Mouse (Mus musculus) liver, adult 10 weeks (tissue): Measurements from ENCODE around the gene Btn2a2. TPM values are rescaled to one million over a fixed set of nuclear protein-coding genes. Genes with fewer than 3 reads are reported as not detected.

ENCODE experiments used
- polyA plus RNA-seq: library from polyadenylated mRNA; stranded (reverse); fragments of 350-450 nt; fragmentation: Illumina TruSeq; extraction: RNeasy Lipid Tissue Mini Kit (QIAGEN cat#74804); gene quantifications from one replicate; pipeline ENCODE4 v1.2.3, GENCODE M21; 2014; ENCODE audit warnings: low read depth, low replicate concordance

The Btn2a2 gene
- polyA plus RNA-seq: not detected

DNA sequence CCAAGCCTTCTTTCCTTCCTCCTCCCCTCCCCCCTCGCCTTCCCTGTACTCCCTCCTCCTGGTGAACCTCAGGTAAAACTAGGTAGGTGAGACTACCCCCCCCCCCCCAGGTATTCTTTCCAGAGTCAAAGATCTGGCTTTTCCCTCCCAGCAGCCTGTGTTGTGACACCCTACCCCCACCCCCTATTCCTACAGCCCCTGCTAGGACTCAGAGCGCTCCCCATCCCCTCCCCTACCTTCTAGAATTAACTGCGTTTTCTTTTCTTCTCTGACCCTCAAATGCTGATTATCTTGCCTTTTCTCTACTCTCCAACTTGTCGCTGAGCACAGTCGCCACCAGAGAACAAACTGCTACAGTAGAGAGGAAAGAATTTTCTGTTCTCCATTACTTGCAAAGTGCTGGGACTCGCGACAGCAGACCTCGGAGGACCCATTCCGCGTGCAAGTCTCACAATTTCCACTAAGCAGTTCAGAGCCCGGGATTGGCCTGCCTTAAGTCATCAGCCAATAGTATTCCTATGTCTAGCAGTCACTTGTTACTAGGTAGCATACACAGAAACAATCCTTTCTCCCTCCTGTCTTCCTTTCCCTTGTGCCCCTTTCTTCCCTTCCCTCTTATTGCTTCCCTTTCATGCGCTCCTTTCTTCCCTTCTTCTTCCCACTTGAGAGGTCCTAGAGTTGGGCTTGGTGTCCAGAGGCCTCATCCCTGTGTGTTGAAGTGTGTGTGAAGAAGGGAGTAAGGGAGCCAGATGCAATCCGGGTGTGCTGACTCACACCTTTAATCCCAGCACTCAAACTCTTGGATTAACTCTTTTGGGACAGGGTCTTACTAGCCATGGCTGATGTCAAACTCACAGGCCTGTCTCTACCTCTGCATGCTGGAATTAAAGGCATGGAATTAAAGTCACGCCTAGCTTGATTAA is at the start of gene Btn2a2:
Gene Btn2a2 (minus strand): TSS at position 458 of the 923 bp plus-strand sequence.

DNA sequence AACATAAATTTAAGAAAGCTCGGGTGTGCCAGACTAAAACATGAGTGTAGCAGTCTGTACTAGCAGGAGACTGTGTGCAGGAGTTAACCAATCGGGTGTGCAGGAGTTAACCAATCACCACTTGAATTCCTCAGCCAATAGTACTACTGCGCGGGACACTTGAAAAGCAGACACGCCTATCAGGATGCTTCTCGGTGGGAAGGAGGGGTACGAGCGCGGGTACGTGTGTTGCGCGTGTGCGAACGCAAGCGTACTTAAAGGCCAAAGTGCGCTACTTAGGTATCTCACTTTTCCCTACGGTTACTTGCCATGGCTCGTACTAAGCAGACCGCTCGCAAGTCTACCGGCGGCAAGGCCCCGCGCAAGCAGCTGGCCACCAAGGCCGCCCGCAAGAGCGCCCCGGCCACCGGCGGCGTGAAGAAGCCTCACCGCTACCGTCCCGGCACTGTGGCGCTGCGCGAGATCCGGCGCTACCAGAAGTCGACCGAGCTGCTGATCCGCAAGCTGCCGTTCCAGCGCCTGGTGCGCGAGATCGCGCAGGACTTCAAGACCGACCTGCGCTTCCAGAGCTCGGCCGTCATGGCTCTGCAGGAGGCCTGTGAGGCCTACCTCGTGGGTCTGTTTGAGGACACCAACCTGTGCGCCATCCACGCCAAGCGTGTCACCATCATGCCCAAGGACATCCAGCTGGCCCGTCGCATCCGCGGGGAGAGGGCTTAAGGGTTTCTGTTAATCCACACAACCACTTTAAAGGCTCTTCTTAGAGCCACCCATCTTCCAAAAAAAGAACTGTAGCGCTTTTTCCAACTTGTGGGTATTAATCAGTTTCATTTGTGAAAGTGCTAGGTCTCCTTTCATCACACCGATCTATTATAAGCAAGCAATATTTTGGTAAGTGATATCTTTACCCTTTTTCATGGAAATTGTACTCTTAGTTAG is 46.7 kb upstream of the Btn2a2 start, which contains the start of gene Hist1h3g:
Gene Hist1h3g (plus strand): TSS at position 286 of the 939 bp plus-strand sequence.

DNA sequence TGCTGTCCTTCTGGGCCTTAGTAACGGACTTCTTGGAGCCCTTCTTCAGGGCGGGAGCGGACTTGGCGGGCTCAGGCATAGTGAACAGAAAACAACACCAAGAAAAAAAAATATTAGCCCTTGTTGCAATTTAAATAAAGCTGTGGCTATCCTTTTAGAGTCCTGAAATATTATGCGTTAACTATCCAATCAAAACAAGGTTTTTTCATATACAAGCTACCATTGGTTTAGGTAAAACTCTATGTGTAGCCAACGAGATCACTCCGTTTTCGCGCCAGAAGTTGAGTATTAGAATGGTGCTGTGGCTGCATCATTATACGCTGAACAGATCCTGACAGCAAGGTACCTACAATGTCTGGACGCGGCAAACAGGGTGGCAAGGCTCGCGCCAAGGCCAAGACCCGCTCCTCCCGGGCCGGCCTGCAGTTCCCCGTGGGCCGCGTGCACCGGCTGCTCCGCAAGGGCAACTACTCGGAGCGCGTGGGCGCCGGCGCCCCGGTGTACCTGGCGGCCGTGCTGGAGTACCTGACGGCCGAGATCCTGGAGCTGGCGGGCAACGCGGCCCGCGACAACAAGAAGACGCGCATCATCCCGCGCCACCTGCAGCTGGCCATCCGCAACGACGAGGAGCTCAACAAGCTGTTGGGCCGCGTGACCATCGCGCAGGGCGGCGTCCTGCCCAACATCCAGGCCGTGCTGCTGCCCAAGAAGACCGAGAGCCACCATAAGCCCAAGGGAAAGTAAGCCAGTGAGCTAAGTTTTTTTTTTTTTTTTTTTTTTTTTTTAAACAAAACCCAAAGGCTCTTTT is 45.1 kb upstream of the Btn2a2 start, which contains the start of gene Hist1h2af:
Gene Hist1h2af (plus strand): TSS at position 347 of the 808 bp plus-strand sequence.

DNA sequence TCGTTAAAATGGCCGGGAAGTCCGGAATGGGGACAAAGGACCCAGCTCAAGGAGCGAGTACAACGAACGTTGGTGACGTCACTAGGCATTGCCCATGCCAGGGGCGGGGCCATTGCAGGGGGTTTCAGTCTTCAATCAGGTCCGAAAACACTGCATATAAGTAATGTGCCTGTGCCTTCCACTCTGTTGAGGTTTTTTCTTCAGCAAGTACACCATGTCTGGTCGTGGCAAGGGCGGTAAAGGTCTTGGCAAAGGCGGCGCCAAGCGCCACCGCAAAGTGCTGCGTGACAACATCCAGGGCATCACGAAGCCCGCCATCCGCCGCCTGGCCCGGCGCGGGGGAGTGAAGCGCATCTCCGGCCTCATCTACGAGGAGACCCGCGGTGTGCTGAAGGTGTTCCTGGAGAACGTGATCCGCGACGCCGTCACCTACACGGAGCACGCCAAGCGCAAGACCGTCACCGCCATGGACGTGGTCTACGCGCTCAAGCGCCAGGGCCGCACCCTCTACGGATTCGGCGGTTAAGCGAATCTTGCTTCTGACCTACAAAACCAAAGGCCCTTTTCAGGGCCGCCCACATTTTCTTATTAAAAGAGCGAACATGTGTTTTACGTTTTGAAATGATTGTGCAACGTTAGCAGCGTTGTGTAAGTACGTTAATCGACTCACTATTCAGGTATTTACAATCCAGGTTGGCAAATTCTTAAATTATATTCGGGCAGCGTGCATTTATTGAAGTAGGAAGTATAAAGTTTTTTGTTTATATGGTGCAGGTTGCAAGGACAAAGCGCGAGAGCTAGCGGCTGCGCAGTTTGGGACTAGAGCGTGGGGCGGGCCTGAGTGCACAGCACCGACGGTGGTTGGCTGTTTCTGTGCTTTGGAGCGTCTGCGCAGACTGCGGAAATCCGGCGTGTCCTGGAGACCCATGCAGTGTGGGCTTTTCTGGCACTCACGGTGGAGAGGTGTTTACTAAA is 42.5 kb upstream of the Btn2a2 start, which contains the start of gene Hist1h4h:
Gene Hist1h4h (plus strand): TSS at position 150 of the 975 bp plus-strand sequence.

DNA sequence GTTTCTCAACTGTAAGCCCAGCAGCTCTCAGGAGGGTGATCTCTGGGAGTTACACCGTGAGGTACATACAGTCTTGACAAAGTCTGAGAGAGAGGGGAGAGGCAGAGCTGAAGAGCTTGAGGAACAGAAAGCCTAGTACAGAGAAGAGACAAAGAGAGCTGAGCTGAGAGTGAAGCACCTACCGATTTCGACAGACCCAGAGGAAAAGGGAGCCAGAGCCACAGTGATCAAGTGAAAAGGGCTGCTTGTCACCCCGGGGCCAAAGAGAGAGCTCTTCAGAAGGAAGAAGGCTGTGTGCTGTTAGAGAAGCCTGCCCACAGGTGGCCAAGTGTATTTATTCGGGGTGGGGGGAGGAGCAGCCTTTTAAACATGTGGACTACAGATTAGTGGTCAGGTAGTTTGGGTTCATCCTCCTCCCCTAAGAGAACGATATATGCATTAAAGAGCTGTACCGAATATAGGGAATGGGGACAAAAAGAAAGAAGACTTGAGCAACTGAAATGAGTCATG is 23.0 kb downstream of the Btn2a2 start, which contains the start of gene Btn1a1:
Gene Btn1a1 (minus strand): TSS at position 302 of the 510 bp plus-strand sequence.

Other genes with a start within 250 kb of the Btn2a2 start
- gene Vmn1r223, start 241.7 kb downstream of the Btn2a2 start, polyA plus RNA-seq: not detected
- gene Zfp322a, start 119.6 kb downstream of the Btn2a2 start, polyA plus RNA-seq: 23.5 TPM
- gene Abt1, start 65.0 kb downstream of the Btn2a2 start, polyA plus RNA-seq: 1.7 TPM
- not detected for gene Btn1a1, start 23.0 kb downstream of the Btn2a2 start, polyA plus RNA-seq
- not detected for gene Hist1h4h, start 42.2 kb upstream of the Btn2a2 start, polyA plus RNA-seq
- gene Hist1h2af, start 45.0 kb upstream of the Btn2a2 start, polyA plus RNA-seq: not detected
- not detected for gene Hist1h3g, start 46.6 kb upstream of the Btn2a2 start, polyA plus RNA-seq
- 0.37 TPM for gene Hist1h2bh, start 54.5 kb upstream of the Btn2a2 start, polyA plus RNA-seq
- not detected for gene Hist1h3f, start 55.2 kb upstream of the Btn2a2 start, polyA plus RNA-seq
- not detected for gene Hist1h4f, start 62.8 kb upstream of the Btn2a2 start, polyA plus RNA-seq
- 0.19 TPM for gene Hist1h1d, start 64.4 kb upstream of the Btn2a2 start, polyA plus RNA-seq
- not detected for gene Hist1h3e, start 73.5 kb upstream of the Btn2a2 start, polyA plus RNA-seq
- gene Hist1h2ae, start 82.4 kb upstream of the Btn2a2 start, polyA plus RNA-seq: not detected
- gene Hist1h2bg, start 82.5 kb upstream of the Btn2a2 start, polyA plus RNA-seq: not detected
- gene Hist1h2bf, start 85.3 kb upstream of the Btn2a2 start, polyA plus RNA-seq: not detected
- gene Hist1h2ad, start 85.5 kb upstream of the Btn2a2 start, polyA plus RNA-seq: not detected
- gene Hist1h3d, start 86.9 kb upstream of the Btn2a2 start, polyA plus RNA-seq: not detected
- not detected for gene Hist1h4d, start 92.7 kb upstream of the Btn2a2 start, polyA plus RNA-seq
- gene Hist1h2be, start 132.3 kb upstream of the Btn2a2 start, polyA plus RNA-seq: 0.95 TPM
- gene Hist1h1e, start 133.7 kb upstream of the Btn2a2 start, polyA plus RNA-seq: 0.45 TPM
- 0.56 TPM for gene Hist1h2ac, start 195.1 kb upstream of the Btn2a2 start, polyA plus RNA-seq
- 195 TPM for gene Hist1h2bc, start 195.3 kb upstream of the Btn2a2 start, polyA plus RNA-seq
- not detected for gene Hist1h1t, start 207.0 kb upstream of the Btn2a2 start, polyA plus RNA-seq
- gene Hist1h4c, start 209.6 kb upstream of the Btn2a2 start, polyA plus RNA-seq: 0.72 TPM
- 40.9 TPM for gene Hfe, start 222.0 kb upstream of the Btn2a2 start, polyA plus RNA-seq
- gene Hist1h1c, start 250.0 kb upstream of the Btn2a2 start, polyA plus RNA-seq: 9.8 TPM